Mouse (Mus musculus) left cerebral cortex, postnatal 36 days (tissue): Measurements from ENCODE around the gene Fgfr1op2. TPM values are rescaled to one million over a fixed set of nuclear protein-coding genes. Genes with fewer than 3 reads are reported as not detected.

Source experiments
- DNase-seq, 2 experiments: peaks; one replicate each; pipeline ENCODE4 v3.0.0; 2021 to 2022; ENCODE audit warnings: low spot score in 2 of 2, mixed read lengths in 1 of 2
- intact Hi-C: fragments of 180-260 bp; cut with DNase I; formaldehyde crosslinking; loops from one replicate; pipeline ENCODE4 v1.15.1; 2025
- total RNA-seq, 2 experiments: library from RNA; stranded (reverse); gene quantifications; 2 replicates each; pipeline ENCODE4 v1.2.3; 2021

The Fgfr1op2 gene
- total RNA-seq, 2 experiments from 2014 or later = 98.7 to 113 TPM

DNA sequence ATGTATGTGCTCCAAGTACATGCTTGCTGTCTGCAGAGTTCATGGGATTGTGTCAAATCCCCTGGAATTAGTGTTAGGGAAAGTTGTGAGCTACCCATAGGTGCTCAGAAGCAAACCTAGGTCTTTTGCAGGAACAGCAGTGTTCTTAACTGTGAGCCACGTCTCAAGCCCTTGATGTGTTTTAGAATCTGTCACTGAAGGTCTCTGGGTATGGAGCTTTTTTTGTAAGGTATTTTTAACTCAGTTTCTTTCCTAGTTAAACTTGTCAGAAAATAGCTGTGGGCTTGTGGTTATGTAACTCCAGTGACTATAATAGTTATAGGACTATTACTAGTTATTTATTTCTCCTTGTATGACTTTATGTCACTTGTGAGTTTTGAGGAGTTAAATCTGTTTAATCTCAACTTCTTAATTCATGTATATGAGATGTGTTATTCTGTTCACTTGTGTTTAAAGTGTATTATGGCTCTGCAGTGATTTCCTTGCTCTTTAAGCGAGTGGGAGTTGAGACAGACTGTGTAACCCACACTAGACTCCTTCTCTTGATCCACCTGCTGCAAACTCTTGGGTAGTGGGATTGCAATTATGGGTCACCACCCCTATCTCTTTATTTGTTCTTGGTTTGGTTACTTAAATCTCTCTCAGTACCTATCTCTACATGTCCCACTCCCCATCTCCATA, 6.5 kb downstream of the Fgfr1op2 start:
- intact Hi-C loops = loop anchor here (5.0 kb wide), 1 partner anchor 49 kb away; no protein-coding TSS in a partner anchor
- DNase-seq = no peak

DNA sequence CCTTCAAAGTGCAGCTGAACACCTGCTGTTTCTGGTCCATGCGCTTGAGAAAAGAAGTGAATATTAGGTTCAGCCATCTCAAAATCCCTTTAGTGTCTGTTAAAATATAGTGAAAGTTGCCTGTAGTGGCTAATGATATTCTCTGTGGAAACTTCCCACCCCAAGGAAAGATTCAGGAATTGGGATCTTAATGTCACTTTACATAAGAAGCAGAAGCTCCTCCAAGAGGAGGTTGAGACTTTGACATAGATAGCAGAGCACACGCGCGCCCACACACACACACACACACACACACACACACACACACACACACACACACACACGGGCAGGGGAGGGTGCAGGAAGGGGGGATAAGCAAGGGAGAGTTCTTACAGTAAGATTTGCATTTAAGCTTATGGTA, 8.1 kb downstream of the Fgfr1op2 start:
- intact Hi-C loops = no loop called here
- DNase-seq = no peak

DNA sequence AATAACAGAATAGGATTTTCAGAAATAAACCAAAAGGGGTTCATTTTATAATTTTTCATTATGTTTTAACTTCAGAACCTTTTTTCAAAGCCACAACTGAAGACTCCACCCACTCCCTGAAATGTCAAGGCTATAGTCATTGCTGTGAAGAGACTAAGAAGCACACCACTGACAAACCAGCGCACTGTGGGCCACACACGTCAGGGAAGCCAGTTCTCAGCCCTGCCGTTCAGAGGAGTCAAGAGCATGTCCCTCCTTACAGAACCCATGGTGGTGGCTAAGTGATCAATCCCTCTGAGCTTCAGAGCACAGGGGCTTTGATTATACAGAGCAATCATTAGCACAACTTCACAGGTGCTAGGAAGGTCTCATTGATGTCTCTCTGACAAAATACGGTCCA, 25.6 kb downstream of the Fgfr1op2 start:
- DNase-seq = no peak
- intact Hi-C loops = no loop called here

DNA sequence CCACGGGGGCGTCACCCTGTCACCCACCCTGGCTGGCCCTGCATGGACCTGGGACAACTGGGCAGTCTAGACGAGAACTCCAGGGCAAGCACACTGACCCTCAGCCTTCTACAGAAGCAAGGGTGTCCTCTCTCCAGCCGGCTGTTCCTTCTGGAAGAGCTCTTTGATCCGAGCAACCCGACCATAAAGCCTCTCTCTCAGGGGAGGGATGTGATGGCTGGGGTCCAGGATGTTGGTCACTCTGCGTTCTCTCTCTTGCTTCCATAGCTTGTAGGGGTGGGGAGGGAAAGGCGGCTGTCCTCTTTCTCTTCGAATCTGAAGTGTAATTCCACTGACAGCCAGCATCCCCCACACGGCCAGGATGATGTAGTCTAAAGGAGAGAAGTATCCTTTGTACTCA, 26.6 kb downstream of the Fgfr1op2 start:
- intact Hi-C loops = no loop called here
- DNase-seq = no peak

DNA sequence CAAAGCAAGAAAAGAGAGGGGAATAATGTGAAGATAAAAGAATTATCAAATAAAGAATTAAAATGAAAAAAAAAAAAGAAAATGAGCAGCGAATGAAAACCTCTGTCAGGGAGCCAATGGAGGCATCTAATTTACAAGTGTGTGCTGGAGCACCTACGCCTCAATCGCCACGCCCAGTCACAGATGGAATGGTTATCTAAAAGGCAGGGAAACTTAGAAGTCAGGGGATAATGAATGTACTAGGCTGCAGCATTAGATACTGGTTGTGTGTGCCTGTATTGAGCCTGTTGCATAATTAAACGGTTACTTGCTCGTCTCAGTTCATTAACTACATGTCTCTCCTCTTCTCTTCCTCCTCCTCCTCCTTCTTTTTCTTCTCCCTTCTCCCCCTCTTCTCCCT, 34.4 kb downstream of the Fgfr1op2 start:
- intact Hi-C loops = no loop called here
- no peak for DNase-seq

DNA sequence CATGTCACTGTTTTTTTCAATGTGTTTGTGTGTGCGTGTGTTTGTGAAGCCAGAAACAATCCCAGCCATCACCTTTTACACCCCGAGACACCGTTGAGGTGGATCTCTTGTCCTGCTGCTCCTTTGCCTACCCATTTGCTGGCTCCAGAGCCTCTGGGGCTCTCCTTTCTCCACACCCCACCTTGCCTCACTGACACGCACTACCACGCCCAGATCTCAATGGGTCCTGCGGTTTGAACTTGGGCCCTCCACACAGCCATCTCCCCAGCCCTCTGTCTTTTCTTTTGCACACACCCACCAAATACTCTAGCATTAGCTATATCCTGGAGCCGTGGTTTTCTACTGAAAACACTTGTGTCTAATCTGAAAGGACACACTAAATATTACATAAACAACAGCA, 34.9 kb downstream of the Fgfr1op2 start:
- DNase-seq = no peak
- intact Hi-C loops = no loop called here

DNA sequence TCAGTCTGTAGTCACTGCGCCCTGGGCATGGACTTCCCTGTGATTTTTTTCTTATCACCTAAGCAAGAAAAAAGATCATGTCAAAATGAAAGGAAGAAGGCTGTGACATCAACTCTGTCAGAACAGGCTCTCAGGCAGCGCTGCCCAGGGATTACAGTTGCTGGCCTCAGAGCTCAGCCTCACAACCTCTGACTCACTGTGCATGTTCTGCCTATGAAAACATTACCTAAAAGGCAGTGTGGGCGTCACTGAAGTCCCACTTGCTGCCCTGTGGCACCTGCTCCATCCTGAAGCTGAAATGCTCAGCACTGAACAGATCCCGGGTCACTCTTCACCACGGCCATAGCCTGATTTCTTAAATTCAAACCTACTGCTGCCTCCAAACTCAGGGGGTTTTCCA, 35.7 kb downstream of the Fgfr1op2 start:
- intact Hi-C loops = no loop called here
- DNase-seq = no peak

DNA sequence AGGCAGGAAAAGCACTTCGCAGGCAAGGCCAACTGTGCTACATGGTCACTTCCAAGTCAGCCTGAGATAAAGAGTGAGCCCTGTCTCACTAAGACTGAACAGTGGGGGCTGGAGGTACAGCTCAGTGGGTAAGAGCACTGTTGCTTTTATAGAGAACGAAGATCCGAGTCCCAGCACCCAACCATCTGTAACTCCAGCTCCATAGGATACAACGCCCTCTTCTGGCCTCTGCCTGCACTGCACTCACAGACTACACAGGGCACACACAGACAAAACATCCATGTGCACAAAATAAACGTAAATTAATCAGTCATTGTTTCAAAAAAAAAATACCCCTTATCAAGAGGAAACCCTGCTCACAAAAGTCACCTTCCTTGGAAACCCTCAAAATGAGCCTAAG, 36.9 kb downstream of the Fgfr1op2 start:
- DNase-seq = no peak
- intact Hi-C loops = no loop called here

DNA sequence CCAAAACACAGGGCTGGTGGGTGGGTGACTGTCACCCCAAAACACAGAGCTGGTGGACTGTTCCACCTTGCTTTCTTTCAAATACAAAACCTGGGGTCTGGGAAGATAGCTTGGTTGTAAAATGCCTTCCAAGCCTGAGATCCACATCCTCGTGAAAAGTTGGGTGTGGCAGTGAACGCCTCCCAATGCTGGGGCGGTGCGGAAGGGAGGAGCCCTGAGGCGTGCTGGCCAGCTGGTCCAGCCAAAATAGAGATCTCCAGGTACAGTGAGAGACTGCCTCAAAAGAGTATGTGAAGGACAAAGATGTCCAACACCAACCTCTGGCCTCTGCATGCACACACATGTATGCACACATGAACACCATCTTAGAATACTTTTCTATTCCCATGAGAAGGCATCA, 37.5 kb downstream of the Fgfr1op2 start:
- intact Hi-C loops = no loop called here
- no peak for DNase-seq

DNA sequence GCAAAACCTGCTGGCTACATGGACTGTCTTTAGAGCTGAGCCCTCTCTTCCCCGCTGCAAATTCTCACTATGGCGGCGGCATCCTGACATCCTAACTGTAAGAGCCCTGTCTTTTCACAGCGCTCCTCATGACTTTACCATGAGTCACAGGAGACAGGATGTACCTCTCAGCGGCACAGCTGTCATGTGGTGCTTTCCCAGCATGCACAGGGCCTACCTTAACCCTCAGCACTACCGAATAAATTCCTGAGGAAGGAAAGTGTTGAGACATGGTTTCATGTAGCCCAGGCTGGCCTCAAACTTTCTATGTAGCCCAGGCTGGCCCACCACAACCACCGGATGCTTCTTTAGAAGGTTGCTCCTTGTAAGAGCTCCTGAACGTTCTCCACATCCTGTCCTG, 38.9 kb downstream of the Fgfr1op2 start:
- no peak for DNase-seq
- intact Hi-C loops = no loop called here

DNA sequence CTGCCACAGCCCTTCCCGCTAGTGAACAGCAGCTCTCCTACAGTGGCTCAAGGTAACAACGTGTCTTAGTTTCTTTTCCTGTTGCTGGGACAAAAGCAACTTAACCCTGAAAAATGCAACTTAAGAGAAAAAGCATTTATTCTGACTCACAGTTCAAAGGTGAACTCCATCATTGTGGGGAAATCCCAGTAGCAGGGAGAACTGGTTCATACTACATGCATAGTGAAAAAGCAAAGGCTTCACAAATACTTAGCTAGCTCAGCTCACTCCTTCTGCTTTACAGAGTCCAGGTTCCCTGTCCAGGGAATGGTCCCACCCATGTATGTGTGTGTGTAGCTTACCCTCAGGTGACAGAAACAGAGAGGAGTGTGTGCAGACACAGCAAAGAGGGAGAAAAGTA, 39.7 kb downstream of the Fgfr1op2 start:
- intact Hi-C loops = no loop called here

DNA sequence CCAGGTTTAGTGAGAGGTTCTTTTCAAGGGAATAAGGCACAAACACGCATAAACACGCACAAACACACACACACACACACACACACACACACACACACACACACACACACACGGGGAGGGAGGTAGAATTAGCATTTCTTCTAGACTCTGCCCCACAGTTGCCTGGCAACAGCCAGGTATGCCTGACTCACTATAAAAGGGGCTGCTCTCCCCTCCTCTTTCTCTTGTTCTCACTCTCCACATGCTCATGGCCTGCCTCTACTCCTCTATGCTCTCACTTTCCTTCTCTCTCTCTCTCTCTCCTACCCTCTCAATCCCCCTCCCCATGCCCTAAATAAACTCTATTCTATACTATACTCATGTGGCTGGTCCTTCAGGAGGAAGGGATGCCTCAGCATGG, 51.1 kb downstream of the Fgfr1op2 start:
- intact Hi-C loops = no loop called here
- DNase-seq = no peak

More for the DNA sequence above, 39.7 kb downstream of the Fgfr1op2 start:
- no peak for DNase-seq

DNA sequence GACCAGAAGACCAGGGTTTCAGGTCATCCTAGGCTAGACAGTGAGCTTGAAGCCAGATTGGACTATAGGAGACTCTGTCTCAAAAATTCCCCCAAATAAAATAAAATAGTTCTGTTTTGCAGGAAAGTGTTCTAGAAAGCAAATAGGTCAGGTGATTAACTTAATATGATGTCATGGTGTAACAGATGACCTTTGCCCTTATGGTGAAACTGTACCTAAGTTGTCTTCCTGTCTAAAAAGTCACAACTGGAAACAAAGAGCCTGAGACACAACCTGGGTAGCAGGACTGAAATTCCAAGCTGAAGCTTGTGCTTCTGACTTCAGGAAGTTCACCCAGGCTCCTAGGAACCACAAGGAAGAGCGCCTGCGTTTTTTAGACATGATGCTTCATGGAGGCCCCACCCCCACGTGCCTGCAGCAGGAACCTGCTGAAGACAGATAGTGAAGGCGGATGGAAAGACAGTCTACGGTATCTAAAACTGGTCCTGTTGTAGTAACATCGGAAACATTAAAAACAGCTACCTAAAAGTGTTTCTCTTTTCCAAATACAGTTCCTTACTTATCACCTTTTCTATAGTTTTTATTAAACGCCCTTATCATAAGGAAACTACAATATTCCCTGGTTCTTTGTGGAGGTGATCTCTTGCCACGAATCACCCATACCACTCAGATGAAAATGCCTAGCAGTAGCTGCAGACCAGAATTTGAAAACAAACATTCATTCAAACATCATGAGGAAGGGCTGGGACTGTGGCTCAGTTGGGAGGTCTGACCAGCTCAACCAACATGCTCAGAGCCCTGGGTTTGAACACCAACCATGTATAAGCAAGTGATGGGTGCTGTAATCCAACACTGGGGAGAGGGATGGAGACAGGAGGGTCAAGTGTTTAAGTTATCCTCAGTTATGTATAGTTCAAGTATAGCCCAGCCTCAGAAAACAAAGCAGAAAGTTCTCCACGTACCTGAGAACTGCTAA, 53.1 kb downstream of the Fgfr1op2 start:
- DNase-seq = no peak
- intact Hi-C loops = loop anchor here (5.0 kb wide), 1 partner anchor 48 kb away; no protein-coding TSS in a partner anchor

DNA sequence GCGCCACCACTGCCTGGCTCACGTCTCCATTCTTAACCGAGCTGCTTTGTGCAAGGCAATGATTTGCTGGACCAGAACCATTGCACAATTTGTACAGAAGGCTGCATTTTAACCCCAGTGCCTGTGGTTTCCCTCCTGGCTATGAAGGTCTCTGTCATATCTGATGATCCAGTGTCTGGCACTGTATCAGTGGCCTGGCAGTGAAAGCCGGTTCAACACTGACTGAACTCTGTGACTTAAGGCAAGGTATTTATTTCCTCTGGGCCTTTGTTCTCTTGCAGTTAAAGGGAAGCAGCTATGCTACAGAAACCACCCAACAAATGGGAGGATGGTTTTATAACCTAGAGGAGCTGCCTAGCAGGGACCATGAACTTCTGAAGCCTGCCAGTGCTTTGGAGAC, 54.0 kb downstream of the Fgfr1op2 start:
- intact Hi-C loops = loop anchor here (5.0 kb wide), 1 partner anchor 49 kb away; no protein-coding TSS in a partner anchor
- no peak for DNase-seq

DNA sequence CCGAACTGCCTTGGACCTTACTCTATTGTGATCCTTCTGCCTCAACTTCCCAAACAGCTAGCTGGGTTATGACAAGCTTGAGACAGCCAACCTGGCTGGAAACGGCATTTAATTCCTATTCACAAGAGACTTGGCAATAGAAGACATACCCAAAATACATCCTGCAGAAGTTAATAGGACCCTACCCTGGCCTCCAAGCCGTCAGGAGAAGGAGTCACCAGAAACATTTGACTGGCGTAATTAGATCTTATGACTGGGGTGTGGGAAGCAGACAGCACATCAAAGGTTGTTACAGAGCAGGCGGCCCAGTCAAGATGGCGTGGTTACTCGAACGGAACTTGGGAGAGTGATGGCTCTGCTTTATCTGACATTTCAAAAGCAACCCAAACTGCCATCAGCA, 54.8 kb downstream of the Fgfr1op2 start:
- intact Hi-C loops = loop anchor here (5.0 kb wide), 1 partner anchor 50 kb away; no protein-coding TSS in a partner anchor
- no peak for DNase-seq

DNA sequence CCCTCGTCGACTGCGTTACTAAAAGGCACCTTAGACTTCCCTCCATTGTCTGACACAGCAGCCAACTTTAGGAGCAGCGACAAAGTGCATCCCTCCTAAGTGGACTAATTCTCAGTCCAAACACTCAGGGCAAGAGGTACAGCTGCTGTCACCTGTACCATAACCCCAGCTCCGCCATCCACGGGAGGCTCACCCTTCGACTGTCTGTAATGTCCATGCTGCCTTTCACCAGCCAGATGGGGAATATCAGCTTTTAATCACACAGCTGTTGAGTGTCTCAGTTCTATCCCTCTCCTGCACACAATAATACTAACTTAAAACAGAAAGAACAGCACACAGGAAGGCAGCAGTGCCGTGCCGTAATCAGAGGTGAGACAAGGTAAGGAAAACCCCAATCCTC, 55.4 kb downstream of the Fgfr1op2 start:
- no peak for DNase-seq
- intact Hi-C loops = loop anchor here (5.0 kb wide), 1 partner anchor 50 kb away; no protein-coding TSS in a partner anchor

DNA sequence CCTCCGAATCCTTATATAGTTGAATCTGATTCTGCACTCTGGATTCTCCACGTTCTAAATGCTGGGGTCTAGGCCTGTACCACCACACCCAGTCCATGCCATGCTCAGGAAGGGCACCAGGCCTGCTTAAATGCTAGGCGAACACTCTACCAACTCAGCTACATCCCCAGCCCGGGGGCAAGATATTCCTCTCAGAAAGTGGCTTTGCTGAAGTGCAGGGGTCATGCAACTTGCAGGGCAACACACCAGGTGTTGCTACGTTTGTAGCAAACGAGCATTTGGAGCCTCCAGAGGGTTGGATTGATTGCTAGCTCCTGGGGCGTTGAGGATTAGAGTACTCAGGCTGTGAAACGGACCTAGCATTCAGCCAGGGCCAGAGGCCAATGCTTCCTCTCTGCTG, 56.1 kb downstream of the Fgfr1op2 start:
- intact Hi-C loops = loop anchor here (5.0 kb wide), 1 partner anchor 51 kb away; no protein-coding TSS in a partner anchor
- DNase-seq = no peak

DNA sequence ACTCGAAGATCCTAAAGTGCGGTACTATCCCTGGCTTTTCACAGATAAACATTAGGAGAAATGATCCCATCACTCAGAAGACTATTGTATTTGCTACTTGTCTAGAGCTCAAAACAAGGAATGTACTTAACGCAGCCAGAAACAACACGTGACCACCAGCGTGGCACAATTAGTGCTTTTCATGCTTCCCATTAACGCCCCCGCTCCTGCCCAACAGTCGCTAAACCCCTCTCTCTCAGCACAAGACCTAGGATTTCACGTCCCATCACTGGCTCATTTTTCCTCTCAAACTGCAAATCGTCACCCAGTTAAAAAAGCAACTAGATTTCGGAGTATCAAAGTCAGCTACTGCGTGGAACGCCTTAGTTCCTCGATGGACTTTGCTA, 56.6 kb downstream of the Fgfr1op2 start:
- intact Hi-C loops = loop anchor here (5.0 kb wide), 1 partner anchor 51 kb away; no protein-coding TSS in a partner anchor

DNA sequence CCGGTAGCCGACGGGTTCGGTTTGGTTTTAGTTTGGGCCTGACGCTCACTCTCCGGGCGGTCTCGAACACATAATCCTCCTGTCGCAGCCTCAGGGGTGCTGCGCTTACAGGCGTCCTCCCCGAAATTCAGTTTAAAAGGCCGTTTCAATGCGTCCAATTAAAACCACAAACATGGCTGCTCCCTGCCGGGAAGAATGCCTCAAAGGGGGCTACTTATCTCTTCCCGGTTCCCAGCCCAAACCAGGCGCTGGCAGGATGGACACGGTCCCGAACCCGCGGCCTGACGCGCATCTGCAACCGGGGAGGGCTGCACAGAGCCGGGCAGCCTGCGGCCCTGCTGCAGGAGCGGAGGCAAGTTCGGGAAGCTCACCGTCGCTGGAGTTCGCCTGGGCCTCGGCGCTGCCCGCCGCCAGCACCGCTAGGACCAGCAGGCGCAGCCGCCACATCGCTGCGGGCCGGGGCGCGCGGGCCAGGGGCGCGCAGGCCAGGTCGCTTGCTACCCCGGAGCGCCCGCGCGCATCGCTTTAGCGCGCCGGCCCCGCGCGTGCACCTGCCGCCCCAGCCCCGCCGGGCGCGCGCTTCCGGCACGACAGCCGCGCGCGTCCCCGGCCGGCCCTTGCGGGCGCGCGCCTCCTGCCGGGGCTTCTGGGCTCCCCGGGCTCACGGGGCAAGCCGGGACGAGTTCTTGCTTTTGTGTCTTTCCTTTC, 57.2 kb downstream of the Fgfr1op2 start:
- intact Hi-C loops = loop anchor here (5.0 kb wide), 1 partner anchor 52 kb away; no protein-coding TSS in a partner anchor

More for the DNA sequence above, 56.6 kb downstream of the Fgfr1op2 start:
- DNase-seq = peak in 1 of 2 experiments; percentile 27

More for the DNA sequence above, 57.2 kb downstream of the Fgfr1op2 start:
- peak; percentile 71 to 78 for DNase-seq
